Mouse (Mus musculus) embryonic facial prominence, embryonic 14.5 days (tissue): ENCODE measurements around the gene Sv2b. TPM values are rescaled to one million over a fixed set of nuclear protein-coding genes. Genes with fewer than 3 reads are reported as not detected.
"Not testable (repeated sequence)": the region's sequence is repeated elsewhere in the genome, so short reads cannot be mapped to it uniquely, and the experiment has no call there.

Experiments used
- ATAC-seq: fragments of 200-750 bp; cut with Nextera tagmentation; 2 replicates; pipeline ENCODE4 v1.8.0; 2017; ENCODE audit warnings: low read depth, moderate number of reproducible peaks, moderate TSS enrichment
- DNase-seq: peaks from one replicate; pipeline ENCODE4 v3.0.0-alpha.2; 2015; ENCODE audit warnings: low spot score
- H3K27ac ChIP-seq: fragments of 300-500 bp; sonication (generic); replicated peaks from 2 replicates; pipeline ENCODE4 v1.5.1; 2014; ENCODE audit warnings: low read depth, mild to moderate bottlenecking, low read length, moderate library complexity
- H3K27me3 ChIP-seq: fragments of 300-500 bp; sonication (generic); replicated peaks from 2 replicates; pipeline ENCODE4 v1.6.1; 2014; ENCODE audit warnings: low read length; ENCODE audit not compliant: control insufficient read depth, insufficient read depth
- H3K36me3 ChIP-seq: fragments of 300-500 bp; sonication (generic); 2 replicates; pipeline ENCODE4 v1.6.1; 2014; ENCODE audit warnings: low read length, mixed read lengths; ENCODE audit not compliant: control insufficient read depth, insufficient read depth
- H3K4me1 ChIP-seq: fragments of 300-500 bp; sonication (generic); 2 replicates; pipeline ENCODE4 v1.6.1; 2014; ENCODE audit warnings: antibody characterized with exemption, low read length; ENCODE audit not compliant: control insufficient read depth, insufficient read depth
- H3K4me2 ChIP-seq: fragments of 300-500 bp; sonication (generic); 2 replicates; pipeline ENCODE4 v1.6.1; 2014; ENCODE audit warnings: low read depth, mild to moderate bottlenecking, low read length, moderate library complexity, mixed read lengths
- H3K4me3 ChIP-seq: fragments of 300-500 bp; sonication (generic); 2 replicates; pipeline ENCODE4 v1.5.1; 2014; ENCODE audit warnings: low read depth, mild to moderate bottlenecking, low read length
- H3K9ac ChIP-seq: fragments of 300-500 bp; sonication (generic); 2 replicates; pipeline ENCODE4 v1.6.1; 2014; ENCODE audit warnings: low read depth, mild to moderate bottlenecking, low read length, moderate library complexity, mixed read lengths
- H3K9me3 ChIP-seq: fragments of 300-500 bp; sonication (generic); 2 replicates; pipeline ENCODE4 v1.6.1; 2016; ENCODE audit warnings: low read length; ENCODE audit not compliant: control insufficient read depth
- WGBS: fragments of 180-500 bp; shearing (Covaris S2); extraction: QIAGEN DNeasy Blood & Tissue Kit; methylation state at CpG from one replicate; pipeline ENCODE4 v1.1.7; 2014; 5-methylcytosine and 5-hydroxymethylcytosine counted together
- polyA plus RNA-seq: library from polyadenylated mRNA; unstranded; fragments of >200 nt; fragmentation: Nextera tagmentation; extraction: Ambion mirVana; gene quantifications from 2 replicates; pipeline ENCODE4 v1.2.1, GENCODE M21; 2014

Gene Sv2b
- polyA plus RNA-seq, 1 experiment from 2014 or later, result 2.9 TPM

DNA sequence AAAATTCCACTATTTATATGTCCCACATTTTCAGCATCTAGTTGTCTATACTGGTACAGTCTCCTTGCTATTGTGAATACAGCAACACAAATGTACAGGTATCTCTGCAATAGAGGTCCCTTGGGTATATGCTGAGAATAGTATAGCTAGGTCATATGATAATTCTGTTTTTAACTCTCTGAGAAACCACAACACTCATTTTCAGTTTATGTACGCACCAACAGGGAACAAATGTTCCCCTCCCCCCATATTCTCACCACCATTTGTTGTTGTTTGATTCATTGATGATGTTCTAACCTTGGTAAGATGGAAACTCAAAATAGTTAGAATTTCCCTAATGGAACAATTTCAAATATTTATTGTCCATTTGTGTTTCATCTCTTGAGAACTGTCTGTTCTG, 16.2 kb upstream of the Sv2b start:
- H3K27ac ChIP-seq, result no peak overlapping the region
- H3K27me3 ChIP-seq, result no peaks in the 10 kb centered on the region
- H3K4me2 ChIP-seq, result no peak overlapping the region
- no peak overlapping the region for H3K4me3 ChIP-seq
- 74% methylated on average over 1 of the region's 1 CpGs for WGBS
- DNase-seq, result no peak
- H3K9ac ChIP-seq, result no peak overlapping the region
- ATAC-seq, result no peak
- H3K4me1 ChIP-seq, result no peaks in the 10 kb centered on the region
- no peaks in the 10 kb centered on the region for H3K36me3 ChIP-seq
- no peaks in the 10 kb centered on the region for H3K9me3 ChIP-seq

- not testable (repeated sequence) for H3K27me3 ChIP-seq, H3K36me3 ChIP-seq, H3K27ac ChIP-seq, H3K4me2 ChIP-seq, H3K4me1 ChIP-seq, H3K4me3 ChIP-seq, H3K9me3 ChIP-seq, H3K9ac ChIP-seq, ATAC-seq, DNase-seq
- 89% methylated on average over 3 of the region's 3 CpGs for WGBS
Observed at GRCm38 (mm10) chr7:75322742-75323141, 13.7 kb upstream of the Sv2b start.

DNA sequence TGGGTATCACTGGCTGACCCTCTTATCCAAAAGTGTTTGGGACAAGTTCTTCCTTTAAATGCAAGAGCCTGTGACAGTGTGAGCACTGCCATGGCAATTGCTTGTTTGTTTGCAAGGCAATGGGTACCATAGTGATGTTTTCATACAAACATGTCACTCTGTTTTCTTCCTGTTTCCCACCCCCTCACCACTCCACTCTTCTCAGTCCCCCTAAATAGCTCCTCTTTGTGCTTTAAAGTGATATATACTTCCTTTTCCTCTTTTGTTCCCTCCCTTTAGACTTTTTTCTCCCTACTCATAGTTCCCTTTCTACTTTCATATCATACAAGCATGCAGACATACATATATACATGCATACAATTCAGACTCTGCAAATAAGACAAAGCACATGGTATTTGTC, 10.9 kb upstream of the Sv2b start:
- DNase-seq (no peak), ATAC-seq (no peak)
- Histone ChIP-seq H3K9me3 (no peaks in the 10 kb centered on the region), H3K4me2 (no peak overlapping the region), H3K36me3 (no peaks in the 10 kb centered on the region), H3K9ac (no peak overlapping the region), H3K4me1 (no peaks in the 10 kb centered on the region), H3K27me3 (no peaks in the 10 kb centered on the region), H3K27ac (no peak overlapping the region), H3K4me3 (no peak overlapping the region)

- DNase-seq, result no peak
- H3K4me2 ChIP-seq, result no peak overlapping the region
- no peak overlapping the region for H3K4me3 ChIP-seq
- ATAC-seq, result no peak
- H3K27me3 ChIP-seq, result no peaks in the 10 kb centered on the region
- H3K36me3 ChIP-seq, result no peaks in the 10 kb centered on the region
- H3K9ac ChIP-seq, result no peak overlapping the region
- H3K27ac ChIP-seq, result no peak overlapping the region
- WGBS, result 85% methylated on average over 1 of the region's 1 CpGs
- H3K4me1 ChIP-seq, result no peaks in the 10 kb centered on the region
- H3K9me3 ChIP-seq, result no peaks in the 10 kb centered on the region
Observed at GRCm38 (mm10) chr7:75318320-75318719, 9.3 kb upstream of the Sv2b start.

GRCm38 (mm10) chr7:75314873-75315272, 5.8 kb upstream of the Sv2b start:
- WGBS, result 56% methylated on average over 5 of the region's 5 CpGs
- H3K4me2 ChIP-seq, result no peak overlapping the region
- H3K27me3 ChIP-seq, result peaks cover 9% of the 10 kb centered on the region
- ATAC-seq (no peak), DNase-seq (no peak)
- no peak overlapping the region for H3K9ac ChIP-seq
- H3K9me3 ChIP-seq, result no peaks in the 10 kb centered on the region
- no peak overlapping the region for H3K27ac ChIP-seq
- H3K36me3 ChIP-seq, result no peaks in the 10 kb centered on the region
- no peak overlapping the region for H3K4me3 ChIP-seq
- H3K4me1 ChIP-seq, result no peaks in the 10 kb centered on the region

- no peak for ATAC-seq
- 0 out of 2 replicates have a peak overlapping the region, but pooled peaks have one; percentile 92 for H3K4me2 ChIP-seq
- H3K4me1 ChIP-seq, result peaks cover 7% of the 10 kb centered on the region
Observed at GRCm38 (mm10) chr7:75309570-75309969, 508 bp upstream of the Sv2b start.

GRCm38 (mm10) chr7:75308140-75308456, 964 bp downstream of the Sv2b start:
- no peak for DNase-seq
- Histone ChIP-seq H3K27ac (no peak overlapping the region), H3K4me3 (peak overlapping the region; percentile 48), H3K27me3 (peaks cover 38% of the 10 kb centered on the region), H3K9ac (0 out of 2 replicates have a peak overlapping the region, but pooled peaks have one; percentile 45), H3K4me1 (peaks cover 7% of the 10 kb centered on the region), H3K36me3 (no peaks in the 10 kb centered on the region), H3K9me3 (no peaks in the 10 kb centered on the region), H3K4me2 (peak overlapping the region; percentile 92)
- ATAC-seq, result no peak
- WGBS, result 4% methylated on average over 8 of the region's 8 CpGs

More at GRCm38 (mm10) chr7:75309570-75309969, 508 bp upstream of the Sv2b start:
- H3K36me3 ChIP-seq, result no peaks in the 10 kb centered on the region
- DNase-seq, result no peak
- H3K27ac ChIP-seq, result no peak overlapping the region
- H3K9me3 ChIP-seq, result no peaks in the 10 kb centered on the region
- 85% methylated on average over 8 of the region's 8 CpGs for WGBS
- no peak overlapping the region for H3K9ac ChIP-seq
- peaks cover 38% of the 10 kb centered on the region for H3K27me3 ChIP-seq
- H3K4me3 ChIP-seq, result no peak overlapping the region

GRCm38 (mm10) chr7:75307570-75308087, 1.4 kb downstream of the Sv2b start:
- Histone ChIP-seq H3K4me3 (no peak overlapping the region), H3K4me2 (peak overlapping the region; percentile 92), H3K27me3 (peaks cover 38% of the 10 kb centered on the region), H3K4me1 (peaks cover 7% of the 10 kb centered on the region), H3K36me3 (no peaks in the 10 kb centered on the region), H3K27ac (no peak overlapping the region), H3K9ac (no peak overlapping the region), H3K9me3 (no peaks in the 10 kb centered on the region)
- ATAC-seq (no peak), DNase-seq (no peak)
- WGBS, result 61% methylated on average over 8 of the region's 8 CpGs

DNA sequence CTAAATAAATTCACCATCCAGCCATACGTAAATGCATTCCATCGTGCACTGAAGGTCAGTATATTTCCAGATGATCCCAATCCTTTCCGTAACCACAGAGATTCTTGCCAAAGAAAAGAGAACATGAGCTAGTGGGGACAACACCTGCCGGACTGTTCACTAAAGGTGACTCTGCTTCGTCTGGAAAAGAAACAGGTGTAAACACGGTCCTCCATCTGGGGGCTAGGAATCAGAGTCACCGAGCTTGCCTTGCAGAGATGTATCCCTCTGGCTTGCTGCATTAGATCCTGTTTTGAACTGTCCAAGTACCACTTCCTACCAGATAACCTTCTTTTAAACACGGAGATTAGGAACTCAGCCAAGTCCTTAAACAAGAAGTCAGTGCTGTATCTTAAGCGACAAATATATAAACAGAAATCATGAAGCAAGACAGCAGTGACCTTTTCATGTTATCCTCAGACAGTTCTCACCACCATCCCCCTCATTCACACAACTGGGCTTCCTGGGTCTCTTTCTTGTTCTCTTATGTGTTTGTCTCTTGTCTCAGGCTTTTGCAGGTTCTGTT, 3.1 kb downstream of the Sv2b start:
- no peak for DNase-seq
- ATAC-seq, result no peak
- peaks cover 38% of the 10 kb centered on the region for H3K27me3 ChIP-seq

More for the DNA sequence above, 3.1 kb downstream of the Sv2b start:
- Histone ChIP-seq H3K4me2 (no peak overlapping the region), H3K9ac (no peak overlapping the region), H3K4me3 (no peak overlapping the region), H3K4me1 (peaks cover 7% of the 10 kb centered on the region), H3K27ac (no peak overlapping the region), H3K9me3 (no peaks in the 10 kb centered on the region), H3K36me3 (no peaks in the 10 kb centered on the region)
- 57% methylated on average over 9 of the region's 9 CpGs for WGBS
